Mouse (Mus musculus): ENCODE data around the gene Pkm. TPM values are rescaled to one million over a fixed set of nuclear protein-coding genes. Genes with fewer than 3 reads are reported as not detected.

Pkm gene
- total RNA-seq, 2 experiments from 2014 or later = 1,287 to 1,327 TPM

- intact Hi-C loops (cut with DNase I) = no loop called here
- no peak for DNase-seq
Observed at GRCm38 (mm10) chr9:59663957-59664356, 7.8 kb downstream of the Pkm start.

- DNase-seq = no peak
- intact Hi-C loops (cut with DNase I) = no loop called here
Observed at GRCm38 (mm10) chr9:59664664-59665256, 8.6 kb downstream of the Pkm start.

GRCm38 (mm10) chr9:59666016-59666415 is 9.8 kb downstream of the Pkm start:
- intact Hi-C loops (cut with DNase I) = no loop called here
- DNase-seq = no peak

- no peak for DNase-seq
- intact Hi-C loops (cut with DNase I) = no loop called here
Observed at GRCm38 (mm10) chr9:59666813-59667212, 10.6 kb downstream of the Pkm start.

GRCm38 (mm10) chr9:59667250-59667649 is 11.1 kb downstream of the Pkm start:
- intact Hi-C loops (cut with DNase I) = no loop called here
- DNase-seq = peak in 1 of 2 experiments; percentile 54

- intact Hi-C loops (cut with DNase I) = no loop called here
- DNase-seq = no peak
Observed at GRCm38 (mm10) chr9:59667904-59668303, 11.7 kb downstream of the Pkm start.

GRCm38 (mm10) chr9:59668473-59668872 is 12.3 kb downstream of the Pkm start:
- DNase-seq = no peak
- intact Hi-C loops (cut with DNase I) = no loop called here

- no peak for DNase-seq
- intact Hi-C loops (cut with DNase I) = no loop called here
Observed at GRCm38 (mm10) chr9:59669172-59669571, 13.0 kb downstream of the Pkm start.

GRCm38 (mm10) chr9:59672195-59672894 is 16.2 kb downstream of the Pkm start:
- DNase-seq = peak; percentile 55 to 68
- intact Hi-C loops (cut with DNase I) = loop anchor here (5.0 kb wide), 1 partner anchor 105 kb away; no protein-coding TSS in a partner anchor

GRCm38 (mm10) chr9:59673427-59673826 is 17.3 kb downstream of the Pkm start:
- no peak for DNase-seq
- intact Hi-C loops (cut with DNase I) = loop anchor here (5.0 kb wide), 1 partner anchor 106 kb away; no protein-coding TSS in a partner anchor

GRCm38 (mm10) chr9:59675598-59675997 is 19.4 kb downstream of the Pkm start:
- intact Hi-C loops (cut with DNase I) = loop anchor here (5.0 kb wide), 1 partner anchor 33 kb away; no protein-coding TSS in a partner anchor
- peak in 1 of 2 experiments; percentile 57 for DNase-seq

GRCm38 (mm10) chr9:59678313-59678712 is 22.1 kb downstream of the Pkm start:
- intact Hi-C loops (cut with DNase I) = loop anchor here (2.0 to 5.0 kb wide), 2 partner anchors 22 to 36 kb away; partner anchors contain the start of gene Pkm
- DNase-seq = peak in 1 of 2 experiments; percentile 58

GRCm38 (mm10) chr9:59679678-59680533 is 23.7 kb downstream of the Pkm start, which contains the start of gene Gramd2:
Gene Gramd2, plus strand, starts transcription at chr9:59680144.
- intact Hi-C loops (cut with DNase I) = loop anchor here (2.0 to 5.0 kb wide), 2 partner anchors 23 to 38 kb away; partner anchors contain the start of gene Pkm
- DNase-seq = peak; percentile 80 to 83

GRCm38 (mm10) chr9:59680534-59680875 is 24.3 kb downstream of the Pkm start:
- intact Hi-C loops (cut with DNase I) = no loop called here
- DNase-seq = no peak

GRCm38 (mm10) chr9:59684020-59684419 is 27.9 kb downstream of the Pkm start:
- DNase-seq = no peak
- intact Hi-C loops (cut with DNase I) = no loop called here

GRCm38 (mm10) chr9:59687416-59688046 is 31.4 kb downstream of the Pkm start:
- DNase-seq = no peak
- intact Hi-C loops (cut with DNase I) = no loop called here

GRCm38 (mm10) chr9:59691635-59692094 is 35.5 kb downstream of the Pkm start:
- peak; percentile 84 to 90 for DNase-seq
- intact Hi-C loops (cut with DNase I) = no loop called here

- DNase-seq = peak in 1 of 2 experiments; percentile 42
- intact Hi-C loops (cut with DNase I) = no loop called here
Observed at GRCm38 (mm10) chr9:59692145-59692544, 36.0 kb downstream of the Pkm start.

GRCm38 (mm10) chr9:59694571-59695450 is 38.6 kb downstream of the Pkm start:
- intact Hi-C loops (cut with DNase I) = no loop called here
- DNase-seq = no peak

All from heart, postnatal 14 days (tissue).